Mouse (Mus musculus): ENCODE data around the gene Elovl3.

DNA sequence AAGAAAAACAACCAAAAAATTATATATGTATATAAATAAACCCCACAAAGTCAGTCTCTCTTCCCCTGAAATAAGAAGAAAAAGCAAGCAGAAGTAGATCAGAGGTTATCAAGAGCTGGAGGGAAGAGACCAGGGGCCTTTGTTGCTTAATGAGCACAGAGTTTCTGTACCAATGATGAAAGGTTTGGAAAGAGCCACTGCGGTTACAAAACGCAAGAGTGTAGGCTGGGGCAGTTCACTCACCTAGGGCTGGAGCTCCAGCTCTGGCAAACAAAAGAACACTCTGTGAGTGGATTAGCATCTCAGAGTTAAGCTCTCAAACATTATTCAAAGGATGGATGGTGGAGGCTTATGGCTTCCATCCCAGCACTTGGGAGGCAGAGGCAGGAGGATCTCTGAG is 21.5 kb upstream of the Elovl3 start:
- TF ChIP-seq CTCF (conservative IDR thresholded peaks at IDR 0.05; ENCODE audit: low read length) (no peak), POU5F1 (IDR thresholded peaks at IDR 0.05; ENCODE audit: borderline replicate concordance, low read length) (no peak), NANOG (IDR thresholded peaks at IDR 0.05; ENCODE audit: borderline replicate concordance, low read length) (no peak)

Data from E14TG2a.4 (cell line).